Mouse (Mus musculus): ENCODE data around the gene 9130019O22Rik. TPM values are rescaled to one million over a fixed set of nuclear protein-coding genes. Genes with fewer than 3 reads are reported as not detected.
"Not testable (repeated sequence)": the region's sequence is repeated elsewhere in the genome, so short reads cannot be mapped to it uniquely, and the experiment has no call there.

The 9130019O22Rik gene
- polyA plus RNA-seq, 1 experiment, result 1.4 TPM

DNA sequence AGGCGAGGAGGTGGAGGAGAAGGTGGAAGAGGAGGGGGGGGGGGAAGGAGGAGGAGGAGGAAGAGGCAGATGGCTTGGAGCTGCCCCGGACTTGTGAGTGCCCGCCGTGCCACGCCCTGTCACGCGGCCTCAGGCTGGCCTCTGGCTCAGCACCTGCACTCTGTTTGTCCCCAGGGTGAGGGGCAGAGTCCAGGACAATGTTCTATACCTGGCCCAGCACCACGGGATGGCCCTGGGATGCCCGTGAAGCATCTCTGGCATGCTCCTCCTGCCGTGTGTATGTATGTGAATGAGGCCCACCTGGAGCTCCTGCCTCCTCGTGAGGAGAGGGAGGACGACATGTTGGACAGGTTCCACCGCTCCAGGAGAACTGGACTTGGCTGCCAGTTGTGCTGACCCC is 25.5 kb downstream of the 9130019O22Rik start:
- H3K4me3 ChIP-seq (ENCODE audit: insufficient read depth, low read depth, low read length), result no peak overlapping the region
- no peaks in the 10 kb centered on the region for H3K4me1 ChIP-seq (ENCODE audit: control insufficient read depth, insufficient read depth, insufficient read length, low read length)
- H3K27ac ChIP-seq (replicated peaks; ENCODE audit: low read depth, low read length), result no peak overlapping the region

- no peaks in the 10 kb centered on the region for H3K4me1 ChIP-seq (ENCODE audit: control insufficient read depth, insufficient read depth, insufficient read length, low read length)
- no peak overlapping the region for H3K4me3 ChIP-seq (ENCODE audit: insufficient read depth, low read depth, low read length)
- H3K27ac ChIP-seq (replicated peaks; ENCODE audit: low read depth, low read length), result no peak overlapping the region
These were observed 26.7 kb downstream of the 9130019O22Rik start for GRCm38 (mm10) chr7:127360265-127360664.

DNA sequence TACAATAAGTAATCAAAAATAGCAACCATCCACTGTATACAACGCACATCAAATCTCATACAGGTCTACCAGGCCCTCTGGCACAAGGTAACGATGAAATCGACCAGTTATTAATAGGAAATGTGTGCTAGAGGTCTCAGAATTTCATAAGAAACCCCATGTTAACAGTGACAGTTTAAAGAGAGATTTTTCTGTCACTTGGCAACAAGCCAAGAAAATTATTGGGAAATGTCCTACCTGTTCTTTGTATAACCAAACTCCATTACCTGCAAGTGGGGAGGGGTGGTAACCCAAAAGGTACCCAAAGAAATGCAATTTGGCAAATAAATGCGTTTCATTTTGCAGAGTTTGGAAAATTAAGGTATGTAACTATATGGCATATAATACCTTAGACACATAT is 28.5 kb downstream of the 9130019O22Rik start:
- Histone ChIP-seq H3K4me3 (ENCODE audit: insufficient read depth, low read depth, low read length) (no peak overlapping the region), H3K27ac (replicated peaks; ENCODE audit: low read depth, low read length) (no peak overlapping the region), H3K4me1 (ENCODE audit: control insufficient read depth, insufficient read depth, insufficient read length, low read length) (no peaks in the 10 kb centered on the region)

GRCm38 (mm10) chr7:127357871-127358270 is 29.1 kb downstream of the 9130019O22Rik start:
- Histone ChIP-seq H3K27ac (replicated peaks; ENCODE audit: low read depth, low read length) (no peak overlapping the region), H3K4me3 (ENCODE audit: insufficient read depth, low read depth, low read length) (no peak overlapping the region), H3K4me1 (ENCODE audit: control insufficient read depth, insufficient read depth, insufficient read length, low read length) (no peaks in the 10 kb centered on the region)

DNA sequence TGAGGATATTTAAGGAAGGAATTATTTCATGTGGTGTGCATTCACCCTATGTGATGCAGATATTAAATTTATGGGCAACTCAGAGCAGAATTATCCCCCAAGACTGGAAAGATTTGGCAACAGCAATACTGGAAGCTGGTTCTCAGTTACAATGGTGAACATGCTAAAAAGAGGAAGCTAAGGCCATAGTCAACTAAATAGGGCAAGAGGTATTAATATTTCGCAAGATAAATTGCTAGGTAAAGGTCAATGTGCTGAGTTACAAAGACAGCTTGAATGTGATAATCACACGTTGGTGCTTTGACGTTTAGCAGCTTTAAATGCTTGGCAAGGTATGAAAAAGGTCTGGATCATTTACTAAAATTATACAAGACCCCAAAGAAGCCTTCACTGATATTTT is 31.2 kb downstream of the 9130019O22Rik start:
- no peak overlapping the region for H3K4me3 ChIP-seq (ENCODE audit: insufficient read depth, low read depth, low read length)
- H3K27ac ChIP-seq (replicated peaks; ENCODE audit: low read depth, low read length), result no peak overlapping the region
- no peaks in the 10 kb centered on the region for H3K4me1 ChIP-seq (ENCODE audit: control insufficient read depth, insufficient read depth, insufficient read length, low read length)

- Histone ChIP-seq H3K4me1 (ENCODE audit: control insufficient read depth, insufficient read depth, insufficient read length, low read length) (peaks cover 8% of the 10 kb centered on the region; the same call in 1 of the 2 replicates), H3K27ac (replicated peaks; ENCODE audit: low read depth, low read length) (no peak overlapping the region), H3K4me3 (ENCODE audit: insufficient read depth, low read depth, low read length) (no peak overlapping the region)
These were observed 35.5 kb downstream of the 9130019O22Rik start for GRCm38 (mm10) chr7:127351230-127352004.

DNA sequence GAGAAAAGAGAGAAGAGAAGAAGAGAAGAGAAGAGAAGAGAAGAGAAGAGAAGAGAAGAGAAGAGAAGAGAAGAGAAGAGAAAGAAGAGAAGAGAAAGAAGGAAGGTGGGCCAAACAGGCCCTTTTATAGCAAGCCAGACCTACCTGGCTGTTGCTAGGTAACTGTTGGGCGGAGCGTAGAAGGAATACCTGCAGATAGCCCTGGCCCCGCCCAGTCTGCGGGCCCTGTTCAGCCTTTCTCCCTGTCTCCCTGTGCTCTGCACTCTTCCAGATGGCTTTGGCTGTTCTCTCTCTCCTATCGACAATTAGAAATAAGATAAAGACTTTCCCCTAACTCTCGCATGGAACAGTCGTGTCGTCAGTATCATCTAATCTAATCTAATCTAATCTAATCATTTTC is 40.3 kb downstream of the 9130019O22Rik start:
- peaks cover 14% of the 10 kb centered on the region for H3K4me1 ChIP-seq (ENCODE audit: control insufficient read depth, insufficient read depth, insufficient read length, low read length)
- peak overlapping the region; percentile 62 for H3K4me3 ChIP-seq (ENCODE audit: insufficient read depth, low read depth, low read length)
- H3K27ac ChIP-seq (replicated peaks; ENCODE audit: low read depth, low read length), result peak overlapping the region; percentile 99

DNA sequence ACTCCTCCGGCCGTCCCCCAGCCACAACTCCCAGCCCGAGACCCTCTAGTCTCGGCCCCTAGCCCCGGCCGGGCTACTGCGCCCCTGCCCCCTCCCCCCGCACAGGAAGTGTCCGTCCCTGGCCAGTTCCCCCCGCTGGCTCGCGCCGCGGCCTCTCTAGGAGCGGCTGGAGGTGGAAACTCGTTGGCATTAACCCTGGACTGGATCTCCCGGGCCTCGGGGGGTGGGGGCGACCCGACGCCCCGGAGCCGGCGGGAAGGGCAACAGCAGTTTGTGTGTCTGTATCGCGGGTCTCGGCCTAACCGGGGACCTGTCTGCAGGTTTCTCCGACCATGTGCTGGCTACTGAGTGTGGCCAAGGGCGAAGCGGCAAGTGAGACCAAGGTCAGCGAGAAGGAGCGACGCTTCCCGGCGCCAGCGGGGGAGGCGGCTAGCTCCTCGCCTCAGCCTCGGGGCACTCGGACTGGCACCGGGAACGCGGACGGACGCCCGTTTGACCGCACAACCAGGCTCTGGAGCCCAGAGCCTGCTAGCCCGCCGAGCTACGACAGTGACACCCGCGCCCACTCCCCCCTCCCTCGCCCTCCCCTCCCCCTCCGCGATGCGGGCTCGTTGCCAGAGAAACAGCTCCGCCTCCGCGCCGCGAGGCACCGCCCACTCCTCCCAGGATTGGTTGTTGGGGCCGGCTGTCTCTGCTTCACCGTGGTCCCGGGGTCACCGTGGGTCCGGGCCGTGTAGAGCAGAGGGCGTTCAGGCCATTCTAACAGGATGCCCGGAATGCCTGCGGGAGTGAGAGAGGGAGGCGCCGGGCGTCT is 41.2 kb downstream of the 9130019O22Rik start, which contains the start of gene Zfp768:
Gene Zfp768 (minus strand): TSS at position 78 of the 814 bp plus-strand sequence.
- Histone ChIP-seq H3K4me3 (ENCODE audit: insufficient read depth, low read depth, low read length) (peak within 1 kb of the TSS; percentile 97), H3K4me1 (ENCODE audit: control insufficient read depth, insufficient read depth, insufficient read length, low read length) (peaks cover 14% of the 10 kb centered on the region), H3K27ac (replicated peaks; ENCODE audit: low read depth, low read length) (peak within 1 kb of the TSS; percentile 99)

DNA sequence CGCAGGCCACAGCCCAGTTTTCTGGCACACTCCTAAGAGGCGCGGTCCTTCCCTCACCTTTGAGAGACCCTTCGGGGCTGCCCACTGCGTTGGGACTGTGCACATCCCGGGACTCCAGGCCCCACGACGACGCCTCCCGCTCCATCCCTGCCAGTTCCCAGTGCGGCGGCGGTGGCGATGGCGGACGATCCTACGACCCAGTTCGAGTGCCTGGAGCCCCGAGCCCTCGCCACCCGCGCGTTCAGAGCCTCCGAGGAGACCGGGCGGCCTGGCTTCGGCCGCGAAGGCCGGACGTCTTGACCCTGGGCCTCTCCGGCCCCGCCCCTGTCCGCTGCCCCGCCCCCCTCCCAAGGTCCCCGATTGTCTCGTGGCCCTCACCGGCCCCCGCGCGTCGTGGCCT is 41.9 kb downstream of the 9130019O22Rik start:
- H3K4me1 ChIP-seq (ENCODE audit: control insufficient read depth, insufficient read depth, insufficient read length, low read length), result peaks cover 14% of the 10 kb centered on the region
- H3K27ac ChIP-seq (replicated peaks; ENCODE audit: low read depth, low read length), result peak overlapping the region; percentile 94
- peak overlapping the region; percentile 97 for H3K4me3 ChIP-seq (ENCODE audit: insufficient read depth, low read depth, low read length)

DNA sequence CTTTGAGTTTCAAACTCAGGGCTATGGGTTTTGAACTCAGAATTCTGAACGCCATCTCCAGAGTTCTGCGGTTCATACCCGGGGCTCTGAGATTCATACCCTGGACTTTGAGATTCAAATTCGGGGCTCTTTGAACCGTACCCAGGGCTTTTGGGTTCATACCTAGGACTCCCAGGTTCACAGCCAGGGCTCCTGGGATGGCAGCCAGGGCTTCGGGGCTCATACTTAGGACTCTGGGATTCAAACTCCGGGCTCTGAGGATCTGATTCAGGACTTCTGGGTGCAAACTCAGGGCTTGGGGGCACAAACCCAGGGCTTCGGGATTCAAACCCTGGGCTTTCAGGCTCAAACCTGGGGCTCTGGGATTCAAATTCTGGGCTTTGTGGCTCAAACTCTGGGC is 42.6 kb downstream of the 9130019O22Rik start:
- peaks cover 14% of the 10 kb centered on the region for H3K4me1 ChIP-seq (ENCODE audit: control insufficient read depth, insufficient read depth, insufficient read length, low read length)
- H3K4me3 ChIP-seq (ENCODE audit: insufficient read depth, low read depth, low read length), result peak overlapping the region; percentile 97
- peak overlapping the region; percentile 94 for H3K27ac ChIP-seq (replicated peaks; ENCODE audit: low read depth, low read length)

- Histone ChIP-seq H3K27ac (replicated peaks; ENCODE audit: low read depth, low read length) (no peak overlapping the region), H3K4me1 (ENCODE audit: control insufficient read depth, insufficient read depth, insufficient read length, low read length) (peaks cover 14% of the 10 kb centered on the region), H3K4me3 (ENCODE audit: insufficient read depth, low read depth, low read length) (peak overlapping the region; percentile 34)
These were observed 43.5 kb downstream of the 9130019O22Rik start for GRCm38 (mm10) chr7:127343351-127344019.

DNA sequence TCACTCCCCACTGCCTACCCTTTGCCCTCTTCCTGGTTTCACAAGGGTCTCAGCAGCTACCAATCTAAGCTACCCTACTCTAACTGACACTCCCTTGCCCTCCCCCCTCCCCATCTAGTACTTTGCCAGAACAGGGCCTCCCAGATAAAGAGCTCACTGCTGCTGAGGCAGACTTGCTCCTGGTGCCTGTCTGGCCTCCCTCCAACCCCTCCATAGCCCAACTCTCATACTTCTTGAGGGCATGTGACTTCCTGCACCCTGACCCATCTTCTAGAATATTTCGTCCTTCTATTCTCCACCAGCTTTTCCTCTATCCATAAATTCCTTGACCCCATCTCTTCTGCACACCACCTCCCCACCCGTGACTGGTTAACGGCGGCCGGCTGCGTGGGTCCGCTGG is 44.1 kb downstream of the 9130019O22Rik start:
- H3K27ac ChIP-seq (replicated peaks; ENCODE audit: low read depth, low read length), result no peak overlapping the region
- H3K4me3 ChIP-seq (ENCODE audit: insufficient read depth, low read depth, low read length), result no peak overlapping the region
- peaks cover 14% of the 10 kb centered on the region for H3K4me1 ChIP-seq (ENCODE audit: control insufficient read depth, insufficient read depth, insufficient read length, low read length)

GRCm38 (mm10) chr7:127342332-127342731 is 44.6 kb downstream of the 9130019O22Rik start:
- H3K27ac ChIP-seq (replicated peaks; ENCODE audit: low read depth, low read length), result no peak overlapping the region
- H3K4me3 ChIP-seq (ENCODE audit: insufficient read depth, low read depth, low read length), result no peak overlapping the region
- H3K4me1 ChIP-seq (ENCODE audit: control insufficient read depth, insufficient read depth, insufficient read length, low read length), result peaks cover 11% of the 10 kb centered on the region

DNA sequence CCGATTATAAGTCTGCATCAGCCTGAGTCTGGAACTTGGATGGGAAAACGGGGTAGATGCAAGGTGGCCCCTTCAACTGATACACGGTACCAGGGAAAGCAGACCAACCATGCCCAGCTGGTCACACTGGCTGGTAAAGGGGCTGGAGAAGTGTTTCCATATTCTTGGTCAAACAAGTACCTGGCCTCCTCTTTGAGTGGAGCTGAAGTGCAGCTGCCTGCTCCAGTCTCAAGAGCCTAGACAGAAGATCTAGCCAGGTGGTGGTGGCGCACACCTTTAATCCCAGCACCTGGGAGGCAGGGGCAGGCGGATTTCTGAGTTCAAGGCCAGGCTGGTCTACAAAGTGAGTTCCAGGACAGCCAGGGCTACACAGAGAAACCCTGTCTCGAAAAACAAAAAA is 45.1 kb downstream of the 9130019O22Rik start:
- not testable (repeated sequence) for H3K4me1 ChIP-seq (ENCODE audit: control insufficient read depth, insufficient read depth, insufficient read length, low read length); H3K27ac ChIP-seq (replicated peaks; ENCODE audit: low read depth, low read length); H3K4me3 ChIP-seq (ENCODE audit: insufficient read depth, low read depth, low read length)

GRCm38 (mm10) chr7:127341356-127341755 is 45.6 kb downstream of the 9130019O22Rik start:
- Histone ChIP-seq H3K4me3 (ENCODE audit: insufficient read depth, low read depth, low read length) (no peak overlapping the region), H3K4me1 (ENCODE audit: control insufficient read depth, insufficient read depth, insufficient read length, low read length) (peaks cover 6% of the 10 kb centered on the region; the same call in 1 of the 2 replicates), H3K27ac (replicated peaks; ENCODE audit: low read depth, low read length) (no peak overlapping the region)

Measured in brown adipose tissue, adult 24 weeks (tissue).